Mouse (Mus musculus): ENCODE data around the gene Capn1. TPM values are rescaled to one million over a fixed set of nuclear protein-coding genes. Genes with fewer than 3 reads are reported as not detected.

Gene Capn1
- polyA plus RNA-seq, 1 experiment from 2014 or later, result 3.2 TPM

- Histone ChIP-seq H3K4me2 (no peak overlapping the region), H3K9me3 (no peaks in the 10 kb centered on the region), H3K9ac (no peak overlapping the region), H3K27ac (no peak overlapping the region), H3K4me3 (replicated peaks) (no peak overlapping the region), H3K4me1 (no peaks in the 10 kb centered on the region), H3K36me3 (replicated peaks) (peaks cover 85% of the 10 kb centered on the region), H3K27me3 (no peaks in the 10 kb centered on the region)
- 90% methylated on average over 28 of the region's 28 CpGs for WGBS
- no peak for ATAC-seq (ENCODE audit: low FRiP score)
Measured at GRCm38 (mm10) chr19:5955704-5956670, 59.7 kb downstream of the Capn1 start.

- Histone ChIP-seq H3K4me2 (no peak overlapping the region), H3K27ac (no peak overlapping the region), H3K9me3 (no peaks in the 10 kb centered on the region), H3K27me3 (no peaks in the 10 kb centered on the region), H3K4me3 (replicated peaks) (no peak overlapping the region), H3K4me1 (no peaks in the 10 kb centered on the region), H3K9ac (0 out of 2 replicates have a peak overlapping the region, but pooled peaks have one; percentile 12), H3K36me3 (replicated peaks) (peaks cover 90% of the 10 kb centered on the region)
- WGBS, result 97% methylated on average over 10 of the region's 10 CpGs
- no peak for ATAC-seq (ENCODE audit: low FRiP score)
Measured at GRCm38 (mm10) chr19:5954936-5955335, 60.8 kb downstream of the Capn1 start.

DNA sequence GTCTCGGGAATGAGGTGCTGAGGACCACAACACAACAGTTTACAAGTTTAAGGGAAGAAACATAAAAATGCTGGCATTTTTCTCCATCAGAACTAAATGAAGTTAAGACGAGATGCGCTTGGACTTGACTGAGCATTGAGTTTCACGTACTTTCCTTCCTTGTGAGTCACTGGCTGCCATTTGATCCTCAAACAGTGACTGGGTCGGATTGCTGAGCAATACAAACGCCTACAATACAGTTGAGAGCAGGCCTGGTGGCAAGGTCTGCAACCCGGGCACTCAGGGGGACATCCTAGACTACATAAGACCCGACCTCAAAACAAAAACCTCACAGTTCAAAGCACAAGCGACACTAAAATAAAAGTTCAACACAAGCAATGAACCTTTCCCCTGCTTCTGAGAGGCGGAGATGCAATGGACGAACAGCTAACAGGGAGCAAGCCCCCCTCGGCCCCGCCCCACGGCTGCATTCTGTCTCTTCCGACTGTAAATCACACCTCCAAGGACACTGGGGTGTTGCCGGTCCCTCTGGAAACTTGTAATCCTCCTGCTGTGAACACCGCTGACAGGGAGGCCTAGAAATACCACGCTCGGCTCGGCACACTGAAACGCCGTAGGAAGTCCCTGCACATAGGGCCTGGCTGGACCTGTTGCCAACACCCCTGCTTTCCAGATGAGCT is 61.5 kb downstream of the Capn1 start:
- no peaks in the 10 kb centered on the region for H3K4me1 ChIP-seq
- no peak overlapping the region for H3K27ac ChIP-seq
- H3K4me2 ChIP-seq, result no peak overlapping the region
- no peaks in the 10 kb centered on the region for H3K9me3 ChIP-seq
- no peak overlapping the region for H3K4me3 ChIP-seq (replicated peaks)
- peaks cover 90% of the 10 kb centered on the region for H3K36me3 ChIP-seq (replicated peaks)
- ATAC-seq (ENCODE audit: low FRiP score), result no peak
- no peak overlapping the region for H3K9ac ChIP-seq
- no peaks in the 10 kb centered on the region for H3K27me3 ChIP-seq
- WGBS, result 91% methylated on average over 22 of the region's 22 CpGs

GRCm38 (mm10) chr19:5953201-5953770 is 62.4 kb downstream of the Capn1 start:
- Histone ChIP-seq H3K9ac (no peak overlapping the region), H3K4me2 (no peak overlapping the region), H3K9me3 (no peaks in the 10 kb centered on the region), H3K36me3 (replicated peaks) (peaks cover 89% of the 10 kb centered on the region), H3K27me3 (no peaks in the 10 kb centered on the region), H3K4me3 (replicated peaks) (no peak overlapping the region), H3K4me1 (no peaks in the 10 kb centered on the region), H3K27ac (no peak overlapping the region)
- 96% methylated on average over 19 of the region's 19 CpGs for WGBS
- ATAC-seq (ENCODE audit: low FRiP score), result no peak

DNA sequence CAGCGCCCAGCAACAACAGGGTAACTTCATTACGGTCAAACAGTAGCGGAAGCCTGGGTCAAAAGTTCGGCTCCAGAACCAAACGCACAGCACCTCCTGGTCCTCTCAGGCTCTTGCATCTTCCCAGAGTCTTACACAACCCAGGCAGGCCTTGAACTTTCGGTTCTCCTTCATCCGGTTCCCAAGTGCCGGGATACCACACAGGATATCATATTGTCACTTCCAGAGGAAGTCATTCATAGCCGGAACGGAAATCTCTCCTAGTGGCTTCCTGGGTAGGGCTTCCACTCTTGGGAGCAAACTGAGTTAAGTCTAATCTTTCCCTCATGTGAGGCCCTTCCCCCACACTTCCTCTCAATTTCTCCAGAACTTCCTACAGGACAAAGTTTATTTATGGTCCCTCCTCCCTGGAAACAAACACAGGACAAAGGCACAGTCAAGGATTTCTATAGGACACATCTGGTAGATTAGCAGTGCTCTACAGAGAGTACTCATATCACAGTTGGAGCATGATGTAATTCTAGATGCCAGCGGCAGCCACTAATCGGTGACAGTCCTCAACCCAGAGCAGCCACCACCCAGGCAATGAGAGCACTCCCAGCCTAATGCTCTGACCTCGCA is 63.5 kb downstream of the Capn1 start:
- Histone ChIP-seq H3K27me3 (no peaks in the 10 kb centered on the region), H3K4me3 (replicated peaks) (no peak overlapping the region), H3K4me1 (no peaks in the 10 kb centered on the region), H3K27ac (no peak overlapping the region), H3K9ac (no peak overlapping the region), H3K9me3 (no peaks in the 10 kb centered on the region), H3K4me2 (no peak overlapping the region), H3K36me3 (replicated peaks) (peaks cover 91% of the 10 kb centered on the region)
- 89% methylated on average over 13 of the region's 13 CpGs for WGBS
- ATAC-seq (ENCODE audit: low FRiP score), result no peak

DNA sequence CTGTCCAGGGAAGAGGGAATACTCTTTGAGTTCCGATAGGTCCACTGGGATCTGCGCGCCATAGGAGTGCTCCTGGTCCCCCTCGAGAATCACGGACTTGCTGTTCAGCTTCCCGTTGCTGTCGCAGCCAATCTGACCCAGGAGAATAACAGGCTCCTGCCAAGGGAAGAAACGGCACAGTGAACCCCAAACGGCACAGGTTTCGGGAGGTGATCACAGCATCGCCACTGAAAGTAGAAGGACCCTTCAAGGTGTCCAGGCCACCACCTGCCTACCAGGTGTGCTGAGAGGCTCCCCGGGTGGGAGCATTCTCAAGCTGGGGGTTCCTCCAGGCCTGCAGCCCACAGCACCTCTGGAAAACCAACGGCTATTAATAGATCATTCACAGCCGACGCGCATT is 64.1 kb downstream of the Capn1 start:
- no peak for ATAC-seq (ENCODE audit: low FRiP score)
- Histone ChIP-seq H3K4me3 (replicated peaks) (no peak overlapping the region), H3K36me3 (replicated peaks) (peaks cover 90% of the 10 kb centered on the region), H3K9me3 (no peaks in the 10 kb centered on the region), H3K27me3 (no peaks in the 10 kb centered on the region), H3K9ac (no peak overlapping the region), H3K4me2 (no peak overlapping the region), H3K4me1 (no peaks in the 10 kb centered on the region), H3K27ac (no peak overlapping the region)
- WGBS, result 93% methylated on average over 16 of the region's 16 CpGs

GRCm38 (mm10) chr19:5950218-5950617 is 65.5 kb downstream of the Capn1 start:
- Histone ChIP-seq H3K9ac (no peak overlapping the region), H3K27me3 (no peaks in the 10 kb centered on the region), H3K4me1 (no peaks in the 10 kb centered on the region), H3K36me3 (replicated peaks) (peaks cover 96% of the 10 kb centered on the region), H3K27ac (no peak overlapping the region), H3K4me2 (no peak overlapping the region), H3K4me3 (replicated peaks) (no peak overlapping the region), H3K9me3 (no peaks in the 10 kb centered on the region)
- ATAC-seq (ENCODE audit: low FRiP score), result no peak
- WGBS, result 95% methylated on average over 11 of the region's 11 CpGs

- H3K9ac ChIP-seq, result no peak overlapping the region
- H3K4me1 ChIP-seq, result no peaks in the 10 kb centered on the region
- H3K4me3 ChIP-seq (replicated peaks), result no peak overlapping the region
- no peak overlapping the region for H3K27ac ChIP-seq
- no peaks in the 10 kb centered on the region for H3K27me3 ChIP-seq
- whole genome bisulfite sequencing, result 91% methylated on average over 8 of the region's 8 CpGs
- no peaks in the 10 kb centered on the region for H3K9me3 ChIP-seq
- H3K36me3 ChIP-seq (replicated peaks), result peaks cover 88% of the 10 kb centered on the region
- no peak overlapping the region for H3K4me2 ChIP-seq
- no peak for ATAC-seq (ENCODE audit: low FRiP score)
Measured at GRCm38 (mm10) chr19:5945891-5946290, 69.8 kb downstream of the Capn1 start.

DNA sequence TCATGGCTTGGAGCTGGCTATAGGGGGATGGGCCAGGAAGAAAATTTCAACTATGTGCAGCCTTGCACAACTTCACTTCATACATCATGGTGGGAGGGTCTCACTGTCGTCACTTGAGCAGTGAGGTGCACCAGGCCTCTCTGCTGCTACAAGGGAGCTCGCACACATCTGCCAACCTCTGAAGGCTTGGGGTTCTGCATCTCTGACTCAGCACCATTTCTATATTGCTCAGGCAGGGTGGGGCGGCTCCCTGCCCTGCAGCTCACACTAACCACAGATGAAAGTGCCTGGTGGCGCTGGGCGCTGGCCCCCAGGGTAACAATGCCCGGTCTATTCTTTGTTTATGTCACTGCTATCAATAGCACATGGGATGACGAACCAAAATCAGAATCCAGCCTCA is 70.7 kb downstream of the Capn1 start:
- H3K9ac ChIP-seq, result no peak overlapping the region
- peaks cover 85% of the 10 kb centered on the region for H3K36me3 ChIP-seq (replicated peaks)
- H3K4me2 ChIP-seq, result no peak overlapping the region
- no peaks in the 10 kb centered on the region for H3K27me3 ChIP-seq
- no peaks in the 10 kb centered on the region for H3K4me1 ChIP-seq
- no peak for ATAC-seq (ENCODE audit: low FRiP score)
- no peaks in the 10 kb centered on the region for H3K9me3 ChIP-seq
- no peak overlapping the region for H3K27ac ChIP-seq
- H3K4me3 ChIP-seq (replicated peaks), result no peak overlapping the region
- WGBS, result 84% methylated on average over 7 of the region's 7 CpGs

DNA sequence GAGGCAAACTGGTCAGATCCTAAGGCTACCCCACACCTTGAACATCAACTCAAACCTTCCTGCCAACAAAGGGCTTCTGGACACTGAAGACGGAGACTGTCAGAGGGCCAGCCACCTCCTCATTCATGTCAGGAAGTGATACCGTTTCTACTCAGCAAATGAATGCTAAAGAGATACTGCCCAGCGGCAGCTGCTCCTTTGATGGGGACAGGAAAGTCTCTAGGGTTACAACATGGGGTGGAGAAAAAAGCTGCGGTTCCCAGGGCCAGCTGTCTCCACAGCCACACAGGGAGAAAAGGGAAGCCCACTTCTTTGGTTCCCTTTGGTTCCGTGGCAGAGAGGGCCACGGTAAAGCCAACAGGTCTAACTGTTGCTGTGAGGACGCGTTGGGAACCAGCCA is 71.6 kb downstream of the Capn1 start:
- WGBS, result 87% methylated on average over 8 of the region's 8 CpGs
- H3K36me3 ChIP-seq (replicated peaks), result peaks cover 85% of the 10 kb centered on the region

GRCm38 (mm10) chr19:5943404-5943803 is 72.3 kb downstream of the Capn1 start:
- Histone ChIP-seq H3K9ac (no peak overlapping the region), H3K27me3 (no peaks in the 10 kb centered on the region), H3K9me3 (no peaks in the 10 kb centered on the region), H3K4me3 (replicated peaks) (no peak overlapping the region), H3K4me1 (0 out of 2 replicates have a peak, but pooled peaks cover under 1% of the 10 kb centered on the region), H3K4me2 (no peak overlapping the region), H3K27ac (no peak overlapping the region), H3K36me3 (replicated peaks) (peaks cover 78% of the 10 kb centered on the region)
- no peak for ATAC-seq (ENCODE audit: low FRiP score)
- 94% methylated on average over 15 of the region's 15 CpGs for WGBS

More for the DNA sequence above, 71.6 kb downstream of the Capn1 start:
- Histone ChIP-seq H3K9me3 (no peaks in the 10 kb centered on the region), H3K4me2 (no peak overlapping the region), H3K27me3 (no peaks in the 10 kb centered on the region), H3K27ac (no peak overlapping the region), H3K4me1 (no peaks in the 10 kb centered on the region), H3K9ac (no peak overlapping the region), H3K4me3 (replicated peaks) (no peak overlapping the region)
- ATAC-seq (ENCODE audit: low FRiP score), result no peak

- WGBS, result 91% methylated on average over 7 of the region's 7 CpGs
- H3K4me1 ChIP-seq, result peaks cover 9% of the 10 kb centered on the region
- no peaks in the 10 kb centered on the region for H3K27me3 ChIP-seq
- no peak overlapping the region for H3K4me3 ChIP-seq (replicated peaks)
- no peak overlapping the region for H3K9ac ChIP-seq
- peaks cover 70% of the 10 kb centered on the region for H3K36me3 ChIP-seq (replicated peaks)
- no peak overlapping the region for H3K27ac ChIP-seq
- no peak for ATAC-seq (ENCODE audit: low FRiP score)
- H3K4me2 ChIP-seq, result no peak overlapping the region
- H3K9me3 ChIP-seq, result no peaks in the 10 kb centered on the region
Measured at GRCm38 (mm10) chr19:5942581-5942980, 73.1 kb downstream of the Capn1 start.
